Mouse (Mus musculus) MEL (cell line): ENCODE data around the gene Atp5g1. TPM values are rescaled to one million over a fixed set of nuclear protein-coding genes. Genes with fewer than 3 reads are reported as not detected.

Experiments
- DNase-seq: peaks from one replicate; pipeline ENCODE4 v3.0.0; 2011; ENCODE audit warnings: low read depth, low spot score
- H3K27ac ChIP-seq: 2 replicates; pipeline ENCODE4 v1.5.1; 2012; ENCODE audit warnings: low read depth, mild to moderate bottlenecking, control low read depth, low read length, moderate library complexity; ENCODE audit not compliant: control insufficient read depth
- H3K27me3 ChIP-seq, 2 experiments: fragments of 150-350 bp in 1 of 2; sonication (generic) in 1 of 2; 2 replicates each; pipeline ENCODE4 v1.6.1; 2012; ENCODE audit warnings: low read length in 2 of 2, mild to moderate bottlenecking in 2 of 2, improper control_type of control experiment in 1 of 2, moderate library complexity in 1 of 2; ENCODE audit not compliant: insufficient read depth in 2 of 2, control insufficient read depth in 1 of 2
- H3K36me3 ChIP-seq, 2 experiments: 2 replicates each; pipeline ENCODE4 v1.6.1; 2012 to 2014; ENCODE audit warnings: low read length in 2 of 2, improper control_type of control experiment in 1 of 2, inconsistent platforms in 1 of 2, mild to moderate bottlenecking in 1 of 2; ENCODE audit not compliant: insufficient read depth in 2 of 2, control insufficient read depth in 1 of 2
- H3K4me1 ChIP-seq, 2 experiments: fragments of 150-350 bp in 1 of 2; sonication (generic) in 1 of 2; 2 replicates each; pipeline ENCODE4 v1.6.1; 2012; ENCODE audit warnings: low read length in 2 of 2, improper control_type of control experiment in 1 of 2, mild to moderate bottlenecking in 1 of 2; ENCODE audit not compliant: insufficient read depth in 2 of 2, control insufficient read depth in 1 of 2
- H3K4me3 ChIP-seq, 2 experiments: fragments of 150-350 bp in 1 of 2; sonication (generic) in 1 of 2; 2 replicates each; pipeline ENCODE4 v1.5.1; 2012; ENCODE audit warnings: low read depth in 2 of 2, low read length in 2 of 2, mild to moderate bottlenecking in 2 of 2, moderate library complexity in 2 of 2, control low read depth in 1 of 2, improper control_type of control experiment in 1 of 2; ENCODE audit not compliant: control insufficient read depth in 1 of 2, insufficient read depth in 1 of 2
- H3K79me2 ChIP-seq: 2 replicates; pipeline ENCODE4 v1.6.1; 2012; ENCODE audit warnings: mild to moderate bottlenecking, low read length, moderate library complexity; ENCODE audit not compliant: control insufficient read depth, poor library complexity, insufficient read depth
- H3K9ac ChIP-seq: 2 replicates; pipeline ENCODE4 v1.6.1; 2012; ENCODE audit warnings: low read depth, mild to moderate bottlenecking, control low read depth, low read length, moderate library complexity; ENCODE audit not compliant: control insufficient read depth, poor library complexity, severe bottlenecking
- H3K9me3 ChIP-seq: fragments of 150-350 bp; sonication (generic); replicated peaks from 2 replicates; pipeline ENCODE4 v1.6.1; 2012; ENCODE audit warnings: mild to moderate bottlenecking, low read length, improper control_type of control experiment, moderate library complexity; ENCODE audit not compliant: insufficient read depth
- BHLHE40 ChIP-seq: IDR thresholded peaks from 2 replicates; pipeline ENCODE4 v1.6.1; 2012; ENCODE audit warnings: low read depth, mild to moderate bottlenecking, inconsistent platforms, low read length, improper control_type of control experiment, borderline replicate concordance
- CHD1 ChIP-seq: IDR thresholded peaks from 2 replicates; pipeline ENCODE4 v1.6.1; 2012; ENCODE audit warnings: low read depth, mild to moderate bottlenecking, inconsistent platforms, low read length, improper control_type of control experiment
- CTCF ChIP-seq, 3 experiments: IDR thresholded peaks in 2 of 3; conservative IDR thresholded peaks in 1 of 3; 2 replicates each; pipeline ENCODE4 v1.5.1; 2011 to 2012; ENCODE audit warnings: low read length in 3 of 3, low read depth in 2 of 3, mild to moderate bottlenecking in 2 of 3, improper control_type of control experiment in 1 of 3, inconsistent platforms in 1 of 3, mixed read lengths in 1 of 3, moderate library complexity in 1 of 3; ENCODE audit not compliant: control insufficient read depth in 1 of 3, insufficient read depth in 1 of 3, poor library complexity in 1 of 3, severe bottlenecking in 1 of 3
- ELF1 ChIP-seq: IDR thresholded peaks from 2 replicates; pipeline ENCODE4 v1.6.1; 2014; ENCODE audit warnings: low read depth, mild to moderate bottlenecking, inconsistent platforms, low read length, improper control_type of control experiment, moderate library complexity
- EP300 ChIP-seq, 2 experiments: IDR thresholded peaks; 2 replicates each; pipeline ENCODE4 v1.6.1; 2011; ENCODE audit warnings: improper control_type of control experiment in 2 of 2, low read length in 2 of 2, low read depth in 1 of 2, mild to moderate bottlenecking in 1 of 2
- ETS1 ChIP-seq: IDR thresholded peaks from 2 replicates; pipeline ENCODE4 v1.6.1; 2012; ENCODE audit warnings: low read depth, mild to moderate bottlenecking, inconsistent platforms, low read length, improper control_type of control experiment, moderate library complexity
- GABPA ChIP-seq: IDR thresholded peaks from 2 replicates; pipeline ENCODE4 v1.6.1; 2012; ENCODE audit warnings: low read depth, mild to moderate bottlenecking, inconsistent platforms, low read length, improper control_type of control experiment, moderate library complexity
- GATA1 ChIP-seq: IDR thresholded peaks from 2 replicates; pipeline ENCODE4 v1.6.1; 2011; ENCODE audit warnings: low read depth, low read length, improper control_type of control experiment
- HCFC1 ChIP-seq: IDR thresholded peaks from 2 replicates; pipeline ENCODE4 v1.6.1; 2012; ENCODE audit warnings: low read depth, mild to moderate bottlenecking, inconsistent platforms, low read length, improper control_type of control experiment, moderate library complexity
- MAFK ChIP-seq: IDR thresholded peaks from 2 replicates; pipeline ENCODE4 v1.6.1; 2011; ENCODE audit warnings: low read depth, mild to moderate bottlenecking, low read length, improper control_type of control experiment, borderline replicate concordance
- MAX ChIP-seq: IDR thresholded peaks from 2 replicates; pipeline ENCODE4 v1.6.1; 2011; ENCODE audit warnings: low read length, improper control_type of control experiment
- MYB ChIP-seq: IDR thresholded peaks from 2 replicates; pipeline ENCODE4 v1.6.1; 2011; ENCODE audit warnings: mild to moderate bottlenecking, low read depth, low read length, improper control_type of control experiment
- POLR2A ChIP-seq, 2 experiments: IDR thresholded peaks; 2 replicates each; pipeline ENCODE4 v1.6.1; 2011 to 2012; ENCODE audit warnings: low read length in 2 of 2, mild to moderate bottlenecking in 2 of 2, control low read depth in 1 of 2, improper control_type of control experiment in 1 of 2, low read depth in 1 of 2, moderate library complexity in 1 of 2; ENCODE audit not compliant: control insufficient read depth in 1 of 2, insufficient read depth in 1 of 2, poor library complexity in 1 of 2
- POLR2AphosphoS5 ChIP-seq: IDR thresholded peaks from 2 replicates; pipeline ENCODE4 v1.6.1; 2012; ENCODE audit warnings: low read depth, borderline replicate concordance, mild to moderate bottlenecking, inconsistent platforms, low read length, moderate library complexity, mixed read lengths
- RAD21 ChIP-seq: IDR thresholded peaks from 2 replicates; pipeline ENCODE4 v1.6.1; 2011; ENCODE audit warnings: mild to moderate bottlenecking, low read depth, low read length, improper control_type of control experiment
- RCOR1 ChIP-seq: IDR thresholded peaks from 2 replicates; pipeline ENCODE4 v1.6.1; 2012; ENCODE audit warnings: low read depth, mild to moderate bottlenecking, inconsistent platforms, low read length, improper control_type of control experiment
- SIN3A ChIP-seq: IDR thresholded peaks from 2 replicates; pipeline ENCODE4 v1.6.1; 2012; ENCODE audit warnings: low read length, improper control_type of control experiment, inconsistent platforms
- SMC3 ChIP-seq: IDR thresholded peaks from 2 replicates; pipeline ENCODE4 v1.6.1; 2011; ENCODE audit warnings: low read depth, low read length, improper control_type of control experiment
- TAL1 ChIP-seq: IDR thresholded peaks from 2 replicates; pipeline ENCODE4 v1.6.1; 2012; ENCODE audit warnings: mild to moderate bottlenecking, inconsistent platforms, low read length, moderate library complexity, mixed read lengths
- TBP ChIP-seq: IDR thresholded peaks from 2 replicates; pipeline ENCODE4 v1.8.0; 2011; ENCODE audit warnings: low read depth, low read length, improper control_type of control experiment
- UBTF ChIP-seq: IDR thresholded peaks from 2 replicates; pipeline ENCODE4 v1.6.1; 2012; ENCODE audit warnings: low read depth, mild to moderate bottlenecking, inconsistent platforms, low read length, improper control_type of control experiment, moderate library complexity, borderline replicate concordance; ENCODE audit not compliant: insufficient read depth
- USF1 ChIP-seq: IDR thresholded peaks from 2 replicates; pipeline ENCODE4 v1.6.1; 2014; ENCODE audit warnings: low read depth, mild to moderate bottlenecking, inconsistent platforms, low read length, improper control_type of control experiment, moderate library complexity
- USF2 ChIP-seq, 2 experiments: IDR thresholded peaks; 2 replicates each; pipeline ENCODE4 v1.6.1; 2011 to 2012; ENCODE audit warnings: improper control_type of control experiment in 2 of 2, low read length in 2 of 2, borderline replicate concordance in 1 of 2, inconsistent platforms in 1 of 2, low read depth in 1 of 2, mild to moderate bottlenecking in 1 of 2; ENCODE audit not compliant: insufficient read depth in 1 of 2
- ZC3H11A ChIP-seq: IDR thresholded peaks from 2 replicates; pipeline ENCODE4 v1.6.1; 2012; ENCODE audit warnings: low read depth, mild to moderate bottlenecking, inconsistent platforms, low read length, improper control_type of control experiment
- ZKSCAN1 ChIP-seq: IDR thresholded peaks from 2 replicates; pipeline ENCODE4 v1.6.1; 2012; ENCODE audit warnings: low read depth, mild to moderate bottlenecking, inconsistent platforms, low read length, improper control_type of control experiment, moderate library complexity
- ZMIZ1 ChIP-seq: IDR thresholded peaks from 2 replicates; pipeline ENCODE4 v1.6.1; 2012; ENCODE audit warnings: low read depth, mild to moderate bottlenecking, inconsistent platforms, low read length, improper control_type of control experiment, moderate library complexity
- polyA plus RNA-seq, 2 experiments: library from polyadenylated mRNA; stranded (reverse) in 1 of 2; unstranded in 1 of 2; fragments of >175 nt in 1 of 2; fragments of >200 nt in 1 of 2; gene quantifications; 2 replicates each; pipeline versions ENCODE4 v1.2.1 to v1.2.4; 2012; ENCODE audit warnings: low replicate concordance in 2 of 2, low read depth in 1 of 2; ENCODE audit not compliant: insufficient read length in 2 of 2, insufficient read depth in 1 of 2, missing spikeins in 1 of 2
- total RNA-seq: library from RNA; depleted of rRNA; stranded (reverse); fragments of 300-350 nt; gene quantifications from 2 replicates; pipeline ENCODE4 v1.2.3, GENCODE M21; 2012

The Atp5g1 gene
- total and polyA plus RNA-seq, 3 experiments = 1,519 to 1,694 TPM; not detected in 1

- TF ChIP-seq SIN3A (peak; percentile 33; the same call in 1 of the 2 replicates), MAFK (no peak), RAD21 (peak; percentile 67), ZMIZ1 (no peak), SMC3 (peak; percentile 67), MAX (no peak), USF2 (IDR thresholded peaks at IDR 0.05; ENCODE audit: borderline replicate concordance in 1 of 2, insufficient read depth in 1 of 2, low read depth in 1 of 2, low read length in 2 of 2) (no peak), ZKSCAN1 (no peak)
Observed at GRCm38 (mm10) chr11:96033264-96033663, 42.2 kb downstream of the Atp5g1 start (continued).

GRCm38 (mm10) chr11:96031701-96032100 lies 43.8 kb downstream of the Atp5g1 start:
- Histone ChIP-seq H3K4me1 (peaks cover 13 to 37% of the 10 kb centered on the region in 2 experiments), H3K27me3 (no peaks in the 10 kb centered on the region), H3K9ac (no peak overlapping the region), H3K27ac (no peak overlapping the region), H3K9me3 (no peaks in the 10 kb centered on the region), H3K4me3 (no peak overlapping the region), H3K36me3 (peaks cover 0 to 31% of the 10 kb centered on the region in 2 experiments; a peak in 2 of 4 replicates), H3K79me2 (peaks cover 15% of the 10 kb centered on the region)
- peak; percentile 58 for DNase-seq
- TF ChIP-seq SMC3 (peak; percentile 68), CTCF (IDR thresholded peaks at IDR 0.05 in 2 of 3, conservative IDR thresholded peaks at IDR 0.05 in 1 of 3; ENCODE audit: control insufficient read depth in 1 of 3, insufficient read depth in 1 of 3, low read depth in 2 of 3, low read length in 3 of 3, poor library complexity in 1 of 3, severe bottlenecking in 1 of 3) (peak; percentile 13 to 85 (median 45); a peak in 4 of 6 replicates), RAD21 (peak; percentile 19), UBTF (no peak)

GRCm38 (mm10) chr11:96030571-96030970 lies 44.9 kb downstream of the Atp5g1 start:
- Histone ChIP-seq H3K9me3 (no peaks in the 10 kb centered on the region), H3K79me2 (peaks cover 8% of the 10 kb centered on the region), H3K9ac (no peak overlapping the region), H3K27ac (no peak overlapping the region), H3K36me3 (peaks cover 0 to 26% of the 10 kb centered on the region in 2 experiments; a peak in 2 of 4 replicates), H3K27me3 (no peaks in the 10 kb centered on the region), H3K4me3 (no peak overlapping the region), H3K4me1 (peaks cover 10 to 29% of the 10 kb centered on the region in 2 experiments)
- TF ChIP-seq ETS1 = no peak
- TF ChIP-seq USF2 (IDR thresholded peaks at IDR 0.05; ENCODE audit: borderline replicate concordance in 1 of 2, insufficient read depth in 1 of 2, low read depth in 1 of 2, low read length in 2 of 2) = no peak
- TF ChIP-seq BHLHE40 = no peak
- TF ChIP-seq CHD1 = no peak
- TF ChIP-seq CTCF (IDR thresholded peaks at IDR 0.05 in 2 of 3, conservative IDR thresholded peaks at IDR 0.05 in 1 of 3; ENCODE audit: control insufficient read depth in 1 of 3, insufficient read depth in 1 of 3, low read depth in 2 of 3, low read length in 3 of 3, poor library complexity in 1 of 3, severe bottlenecking in 1 of 3) = no peak
- no peak for TF ChIP-seq EP300 (IDR thresholded peaks at IDR 0.05; ENCODE audit: low read depth in 1 of 2, low read length in 2 of 2)
- no peak for TF ChIP-seq RCOR1
- TF ChIP-seq TBP = no peak
- TF ChIP-seq HCFC1 = no peak
- no peak for TF ChIP-seq GATA1
- no peak for TF ChIP-seq ELF1
- TF ChIP-seq ZC3H11A = no peak
- no peak for TF ChIP-seq UBTF
- no peak for TF ChIP-seq TAL1
- TF ChIP-seq POLR2A (IDR thresholded peaks at IDR 0.05; ENCODE audit: control insufficient read depth in 1 of 2, insufficient read depth in 1 of 2, low read depth in 1 of 2, low read length in 2 of 2, poor library complexity in 1 of 2) = no peak
- TF ChIP-seq USF1 = no peak
- no peak for TF ChIP-seq SMC3
- no peak for TF ChIP-seq POLR2AphosphoS5
- TF ChIP-seq MYB = no peak
- no peak for TF ChIP-seq GABPA
- DNase-seq = no peak
